Mouse (Mus musculus): ENCODE data around the gene Tchh. TPM values are rescaled to one million over a fixed set of nuclear protein-coding genes. Genes with fewer than 3 reads are reported as not detected.

Tchh gene
- total and polyA plus RNA-seq, 2 experiments from 2014 or later: 0.57 to 1.3 TPM

GRCm38 (mm10) chr3:93467130-93467529 is 25.0 kb downstream of the Tchh start:
- TF ChIP-seq CTCF (IDR thresholded peaks at IDR 0.05; ENCODE audit: low read depth): no peak
- Histone ChIP-seq H3K4me1 (ENCODE audit: insufficient read depth) (no peaks in the 10 kb centered on the region), H3K36me3 (ENCODE audit: insufficient read depth) (no peaks in the 10 kb centered on the region), H3K27me3 (ENCODE audit: insufficient read depth, low read length) (no peaks in the 10 kb centered on the region), H3K9ac (no peak overlapping the region), H3K4me2 (ENCODE audit: low read depth) (no peak overlapping the region), H3K4me3 (ENCODE audit: low read depth, low read length) (no peak overlapping the region), H3K9me3 (ENCODE audit: low read length) (no peaks in the 10 kb centered on the region), H3K27ac (ENCODE audit: low read depth, low read length) (no peak overlapping the region)
- no peak for ATAC-seq
- WGBS: 86% methylated on average over 4 of the region's 4 CpGs
- DNase-seq: no peak

GRCm38 (mm10) chr3:93468561-93468960 is 26.4 kb downstream of the Tchh start, which contains the start of gene Tchhl1:
TSS of gene Tchhl1 (plus strand) at chr3:93468754.
- no peak for DNase-seq
- Histone ChIP-seq H3K9ac (no peak within 1 kb of the TSS), H3K36me3 (ENCODE audit: insufficient read depth) (no peaks in the 10 kb centered on the region), H3K4me1 (ENCODE audit: insufficient read depth) (no peaks in the 10 kb centered on the region), H3K4me2 (ENCODE audit: low read depth) (no peak within 1 kb of the TSS), H3K9me3 (ENCODE audit: low read length) (no peaks in the 10 kb centered on the region), H3K27me3 (ENCODE audit: insufficient read depth, low read length) (no peaks in the 10 kb centered on the region), H3K27ac (ENCODE audit: low read depth, low read length) (no peak within 1 kb of the TSS), H3K4me3 (ENCODE audit: low read depth, low read length) (no peak within 1 kb of the TSS)
- no peak for ATAC-seq
- WGBS: 73% methylated on average over 5 of the region's 5 CpGs
- TF ChIP-seq CTCF (IDR thresholded peaks at IDR 0.05; ENCODE audit: low read depth): no peak

- Histone ChIP-seq H3K27me3 (ENCODE audit: insufficient read depth, low read length) (no peaks in the 10 kb centered on the region), H3K9ac (no peak overlapping the region), H3K9me3 (ENCODE audit: low read length) (no peaks in the 10 kb centered on the region), H3K4me1 (ENCODE audit: insufficient read depth) (no peaks in the 10 kb centered on the region), H3K36me3 (ENCODE audit: insufficient read depth) (no peaks in the 10 kb centered on the region), H3K4me3 (ENCODE audit: low read depth, low read length) (no peak overlapping the region), H3K27ac (ENCODE audit: low read depth, low read length) (no peak overlapping the region), H3K4me2 (ENCODE audit: low read depth) (no peak overlapping the region)
- whole genome bisulfite sequencing: 79% methylated on average over 3 of the region's 3 CpGs
- DNase-seq: no peak
- TF ChIP-seq CTCF (IDR thresholded peaks at IDR 0.05; ENCODE audit: low read depth): no peak
- no peak for ATAC-seq
Measured at GRCm38 (mm10) chr3:93469629-93470028, 27.5 kb downstream of the Tchh start.

DNA sequence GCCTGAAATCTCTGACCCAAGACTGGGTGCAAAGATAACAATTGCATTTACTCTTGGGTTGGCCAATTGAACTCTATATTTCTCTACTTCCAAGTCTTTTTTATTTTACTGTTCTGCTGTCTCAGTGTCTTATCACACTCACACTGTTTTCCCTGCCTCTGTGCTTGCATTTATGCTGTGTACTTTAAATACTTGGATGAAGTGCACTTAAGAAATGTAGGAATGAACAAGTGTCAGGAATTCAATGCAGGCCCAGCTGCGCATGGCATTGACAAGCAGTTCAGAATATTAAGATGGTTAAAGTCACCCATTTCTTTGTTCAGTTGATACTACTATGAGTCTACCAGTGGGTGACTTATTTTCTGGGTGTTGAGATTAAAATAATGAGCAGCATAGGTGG is 37.9 kb downstream of the Tchh start:
- no peak for TF ChIP-seq CTCF (IDR thresholded peaks at IDR 0.05; ENCODE audit: low read depth)
- H3K36me3 ChIP-seq (ENCODE audit: insufficient read depth): no peaks in the 10 kb centered on the region
- no peak for DNase-seq
- no peak for ATAC-seq
- no peaks in the 10 kb centered on the region for H3K4me1 ChIP-seq (ENCODE audit: insufficient read depth)
- no peak overlapping the region for H3K27ac ChIP-seq (ENCODE audit: low read depth, low read length)
- H3K9ac ChIP-seq: no peak overlapping the region
- no peaks in the 10 kb centered on the region for H3K9me3 ChIP-seq (ENCODE audit: low read length)
- H3K4me2 ChIP-seq (ENCODE audit: low read depth): no peak overlapping the region
- no peak overlapping the region for H3K4me3 ChIP-seq (ENCODE audit: low read depth, low read length)
- H3K27me3 ChIP-seq (ENCODE audit: insufficient read depth, low read length): no peaks in the 10 kb centered on the region
- WGBS: 92% methylated on average over 1 of the region's 1 CpGs

- no peak for TF ChIP-seq CTCF (IDR thresholded peaks at IDR 0.05; ENCODE audit: low read depth)
- ATAC-seq: no peak
- no peaks in the 10 kb centered on the region for H3K27me3 ChIP-seq (ENCODE audit: insufficient read depth, low read length)
- WGBS: 75% methylated on average over 2 of the region's 2 CpGs
- no peak for DNase-seq
- no peak overlapping the region for H3K27ac ChIP-seq (ENCODE audit: low read depth, low read length)
- H3K36me3 ChIP-seq (ENCODE audit: insufficient read depth): no peaks in the 10 kb centered on the region
- H3K4me3 ChIP-seq (ENCODE audit: low read depth, low read length): no peak overlapping the region
- H3K9ac ChIP-seq: no peak overlapping the region
- H3K9me3 ChIP-seq (ENCODE audit: low read length): no peaks in the 10 kb centered on the region
- no peak overlapping the region for H3K4me2 ChIP-seq (ENCODE audit: low read depth)
- H3K4me1 ChIP-seq (ENCODE audit: insufficient read depth): no peaks in the 10 kb centered on the region
Measured at GRCm38 (mm10) chr3:93481982-93482616, 40.0 kb downstream of the Tchh start.

GRCm38 (mm10) chr3:93485611-93486010 is 43.5 kb downstream of the Tchh start:
- Histone ChIP-seq H3K9me3 (ENCODE audit: low read length) (no peaks in the 10 kb centered on the region), H3K4me1 (ENCODE audit: insufficient read depth) (no peaks in the 10 kb centered on the region), H3K27ac (ENCODE audit: low read depth, low read length) (no peak overlapping the region), H3K4me2 (ENCODE audit: low read depth) (no peak overlapping the region), H3K4me3 (ENCODE audit: low read depth, low read length) (no peak overlapping the region), H3K36me3 (ENCODE audit: insufficient read depth) (no peaks in the 10 kb centered on the region), H3K9ac (no peak overlapping the region), H3K27me3 (ENCODE audit: insufficient read depth, low read length) (no peaks in the 10 kb centered on the region)
- no peak for DNase-seq
- ATAC-seq: no peak
- 92% methylated on average over 3 of the region's 3 CpGs for WGBS
- TF ChIP-seq CTCF (IDR thresholded peaks at IDR 0.05; ENCODE audit: low read depth): no peak

- 73% methylated on average over 2 of the region's 2 CpGs for WGBS
- H3K4me1 ChIP-seq (ENCODE audit: insufficient read depth): no peaks in the 10 kb centered on the region
- no peak for ATAC-seq
Measured at GRCm38 (mm10) chr3:93488541-93488940, 46.4 kb downstream of the Tchh start.

More at GRCm38 (mm10) chr3:93488541-93488940, 46.4 kb downstream of the Tchh start:
- H3K9ac ChIP-seq: no peak overlapping the region
- no peaks in the 10 kb centered on the region for H3K27me3 ChIP-seq (ENCODE audit: insufficient read depth, low read length)
- TF ChIP-seq CTCF (IDR thresholded peaks at IDR 0.05; ENCODE audit: low read depth): no peak
- no peak overlapping the region for H3K4me2 ChIP-seq (ENCODE audit: low read depth)
- no peak for DNase-seq
- H3K27ac ChIP-seq (ENCODE audit: low read depth, low read length): no peak overlapping the region
- no peaks in the 10 kb centered on the region for H3K9me3 ChIP-seq (ENCODE audit: low read length)
- no peak overlapping the region for H3K4me3 ChIP-seq (ENCODE audit: low read depth, low read length)
- no peaks in the 10 kb centered on the region for H3K36me3 ChIP-seq (ENCODE audit: insufficient read depth)
